Mouse (Mus musculus) megakaryocyte, embryonic 14.5 days (primary cell): ENCODE measurements around the gene Hsd17b1.

ENCODE experiments used
- FLI1 ChIP-seq: IDR thresholded peaks from 2 replicates; pipeline ENCODE4 v1.6.1; 2012; ENCODE audit warnings: low read length, inconsistent platforms, mixed read lengths
- GATA1 ChIP-seq: IDR thresholded peaks from 3 replicates; pipeline ENCODE4 v1.6.1; 2012; ENCODE audit warnings: mixed read lengths, low read length, inconsistent platforms, borderline replicate concordance

- TF ChIP-seq GATA1 (no peak), FLI1 (no peak)
Measured at GRCm38 (mm10) chr11:101085617-101086322, 7.6 kb downstream of the Hsd17b1 start.
